Mouse (Mus musculus): ENCODE data around the gene Tmem160. TPM values are rescaled to one million over a fixed set of nuclear protein-coding genes. Genes with fewer than 3 reads are reported as not detected.

The Tmem160 gene
- polyA plus RNA-seq (2017; shearing (Covaris generic)) = 10.1 TPM

DNA sequence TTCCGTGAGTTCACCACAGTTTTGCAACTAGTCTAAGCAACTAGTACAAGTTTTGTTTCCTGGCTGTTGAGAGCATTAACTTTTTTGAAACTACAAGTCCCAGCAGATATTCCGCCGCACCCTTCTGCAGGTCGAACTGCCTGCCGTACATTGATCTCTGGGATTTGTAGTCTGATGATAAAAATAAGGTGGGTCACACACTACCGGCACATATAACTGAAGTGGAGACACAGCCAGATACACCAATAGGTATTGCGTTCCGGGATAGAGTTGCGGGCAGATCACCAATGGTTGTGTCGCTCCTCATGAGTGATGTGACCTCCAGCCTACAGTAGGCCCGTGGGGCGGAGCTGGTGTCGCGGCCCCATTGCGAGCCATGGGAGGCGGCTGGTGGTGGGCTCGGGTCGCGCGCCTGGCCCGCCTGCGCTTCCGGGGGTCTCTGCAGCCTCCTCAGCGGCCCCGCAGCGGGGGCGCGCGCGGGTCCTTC lies at the start of gene Tmem160:
Gene Tmem160 (plus strand): TSS at position 193 of the 487 bp plus-strand sequence.

DNA sequence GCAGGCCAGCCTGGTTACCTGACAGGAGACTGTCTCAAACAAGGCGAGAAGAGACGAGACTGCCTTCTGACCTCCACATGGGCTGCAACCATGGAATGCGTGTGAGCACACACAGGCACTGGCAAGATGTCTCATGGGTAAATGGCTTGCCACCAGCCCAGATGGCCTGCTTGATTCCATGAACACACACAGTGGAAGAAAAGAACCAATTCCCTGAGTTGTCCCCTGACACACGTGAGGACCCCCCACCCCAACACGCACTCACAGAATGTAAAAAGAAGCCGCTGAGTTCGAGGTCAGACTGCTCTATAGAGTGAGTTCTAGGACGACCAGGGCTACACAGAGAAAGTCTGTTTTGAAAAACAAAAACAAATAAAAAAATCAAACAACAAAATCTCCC lies 25.0 kb downstream of the Tmem160 start, which contains the start of gene Npas1:
Gene Npas1 (minus strand): TSS at position 101 of the 400 bp plus-strand sequence.

Other genes starting within 250 kb of the Tmem160 start
- 39.8 TPM for gene Dhx34, start 230.7 kb upstream of the Tmem160 start, polyA plus RNA-seq (2017; shearing (Covaris generic))
- gene C5ar2, start 208.6 kb upstream of the Tmem160 start, polyA plus RNA-seq (2017; shearing (Covaris generic)) = 0.09 TPM
- not detected for gene C5ar1, start 193.2 kb upstream of the Tmem160 start, polyA plus RNA-seq (2017; shearing (Covaris generic))
- 2.2 TPM for gene Inafm1, start 179.2 kb upstream of the Tmem160 start, polyA plus RNA-seq (2017; shearing (Covaris generic))
- 41.4 TPM for gene Ccdc9, start 166.0 kb upstream of the Tmem160 start, polyA plus RNA-seq (2017; shearing (Covaris generic))
- gene Bbc3, start 144.4 kb upstream of the Tmem160 start, polyA plus RNA-seq (2017; shearing (Covaris generic)) = 7.1 TPM
- 138 TPM for gene Sae1, start 65.0 kb upstream of the Tmem160 start, polyA plus RNA-seq (2017; shearing (Covaris generic))
- gene Zc3h4, start 51.9 kb upstream of the Tmem160 start, polyA plus RNA-seq (2017; shearing (Covaris generic)) = 26.8 TPM
- gene Npas1, start 24.9 kb downstream of the Tmem160 start, polyA plus RNA-seq (2017; shearing (Covaris generic)) = not detected
- gene Arhgap35, start 162.2 kb downstream of the Tmem160 start, polyA plus RNA-seq (2017; shearing (Covaris generic)) = 3.6 TPM
- gene Ceacam15, start 222.9 kb downstream of the Tmem160 start, polyA plus RNA-seq (2017; shearing (Covaris generic)) = 1.6 TPM

All from activated CD4-positive, CD25-positive, alpha-beta regulatory T cell, adult 9 weeks (primary cell).